Mouse (Mus musculus) forelimb bud, embryonic 11.5 days (tissue): Measurements from ENCODE around the gene Farsa.

ENCODE experiments used
- DNase-seq: peaks from one replicate; pipeline ENCODE4 v3.0.0-alpha.2; 2012; ENCODE audit warnings: low read depth, low spot score

The Farsa gene

GRCm38 (mm10) chr8:84910551-84910950, 53.8 kb downstream of the Farsa start:
- DNase-seq, result no peak

GRCm38 (mm10) chr8:84911854-84912253, 55.1 kb downstream of the Farsa start:
- DNase-seq, result no peak

GRCm38 (mm10) chr8:84912391-84912790, 55.6 kb downstream of the Farsa start:
- no peak for DNase-seq

- DNase-seq, result peak; percentile 67
These were observed 56.2 kb downstream of the Farsa start for GRCm38 (mm10) chr8:84912895-84913501.

- no peak for DNase-seq
These were observed 56.7 kb downstream of the Farsa start for GRCm38 (mm10) chr8:84913502-84913900.

GRCm38 (mm10) chr8:84913960-84914359, 57.2 kb downstream of the Farsa start:
- no peak for DNase-seq

GRCm38 (mm10) chr8:84915269-84915668, 58.5 kb downstream of the Farsa start:
- no peak for DNase-seq

- DNase-seq, result no peak
These were observed 61.0 kb downstream of the Farsa start for GRCm38 (mm10) chr8:84917781-84918180.

- DNase-seq, result no peak
These were observed 61.9 kb downstream of the Farsa start for GRCm38 (mm10) chr8:84918646-84919045.
